Mouse (Mus musculus) forebrain, embryonic 14.5 days (tissue): ENCODE measurements around the gene Shank2. TPM values are rescaled to one million over a fixed set of nuclear protein-coding genes. Genes with fewer than 3 reads are reported as not detected.

Experiments used
- ATAC-seq: fragments of 200-750 bp; cut with Nextera tagmentation; 2 replicates; pipeline ENCODE4 v1.8.0; 2017; ENCODE audit warnings: mild to moderate bottlenecking, moderate library complexity
- DNase-seq: peaks from one replicate; pipeline ENCODE4 v3.0.0-alpha.2; 2015; ENCODE audit warnings: low spot score
- H3K27ac ChIP-seq: fragments of 300-500 bp; sonication (generic); 2 replicates; pipeline ENCODE4 v1.5.1; 2014; ENCODE audit warnings: low read depth, mild to moderate bottlenecking, control low read depth, low read length, moderate library complexity
- H3K27me3 ChIP-seq: fragments of 300-500 bp; sonication (generic); replicated peaks from 2 replicates; pipeline ENCODE4 v1.6.1; 2014; ENCODE audit warnings: low read length, control low read depth, mixed read lengths; ENCODE audit not compliant: control insufficient read depth, insufficient read depth
- H3K36me3 ChIP-seq: fragments of 300-500 bp; sonication (generic); 2 replicates; pipeline ENCODE4 v1.6.1; 2014; ENCODE audit warnings: low read length, control low read depth; ENCODE audit not compliant: control insufficient read depth, insufficient read depth
- H3K4me1 ChIP-seq: fragments of 300-500 bp; sonication (generic); 2 replicates; pipeline ENCODE4 v1.6.1; 2014; ENCODE audit warnings: antibody characterized with exemption, low read length, control low read depth; ENCODE audit not compliant: control insufficient read depth, insufficient read depth
- H3K4me2 ChIP-seq: fragments of 300-500 bp; sonication (generic); 2 replicates; pipeline ENCODE4 v1.6.1; 2014; ENCODE audit warnings: mild to moderate bottlenecking, control low read depth, low read length
- H3K4me3 ChIP-seq: fragments of 300-500 bp; sonication (generic); 2 replicates; pipeline ENCODE4 v1.5.1; 2014; ENCODE audit warnings: low read depth, low read length, control low read depth
- H3K9ac ChIP-seq: fragments of 300-500 bp; sonication (generic); 2 replicates; pipeline ENCODE4 v1.6.1; 2014; ENCODE audit warnings: mild to moderate bottlenecking, low read length, control low read depth, moderate library complexity
- H3K9me3 ChIP-seq: fragments of 300-500 bp; sonication (generic); replicated peaks from 2 replicates; pipeline ENCODE4 v1.6.1; 2016; ENCODE audit warnings: low read length, control low read depth, mixed read lengths; ENCODE audit not compliant: control insufficient read depth
- WGBS: fragments of 180-500 bp; shearing (Covaris S2); extraction: QIAGEN DNeasy Blood & Tissue Kit; methylation state at CpG from one replicate; pipeline ENCODE4 v1.1.7; 2014; 5-methylcytosine and 5-hydroxymethylcytosine counted together
- polyA plus RNA-seq: library from polyadenylated mRNA; unstranded; fragments of >200 nt; fragmentation: Nextera tagmentation; extraction: Ambion mirVana; gene quantifications from 2 replicates; pipeline ENCODE4 v1.2.1, GENCODE M21; 2014

Shank2 gene
- polyA plus RNA-seq, 1 experiment from 2014 or later = 4.6 TPM

DNA sequence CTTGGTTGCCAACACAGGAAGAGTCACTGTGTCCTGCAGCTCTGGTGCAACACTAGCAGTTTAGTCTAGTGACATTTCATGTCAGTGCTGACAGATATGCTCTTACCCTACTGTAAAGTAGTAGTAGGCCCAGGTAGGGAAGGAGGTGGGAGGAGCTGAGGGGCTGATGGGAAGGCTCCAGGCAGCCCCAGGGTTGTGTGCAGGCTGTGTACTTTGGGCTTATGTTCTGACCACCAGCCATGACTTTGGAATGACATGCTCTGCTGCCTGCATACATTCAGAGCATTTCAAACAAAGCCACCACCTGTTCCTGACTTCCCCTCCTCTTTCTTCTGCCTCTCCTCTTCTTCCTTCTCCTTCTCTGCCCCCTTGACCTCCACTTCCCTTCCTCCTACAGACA lies 211.0 kb downstream of the Shank2 start:
- H3K4me2 ChIP-seq = no peak overlapping the region

DNA sequence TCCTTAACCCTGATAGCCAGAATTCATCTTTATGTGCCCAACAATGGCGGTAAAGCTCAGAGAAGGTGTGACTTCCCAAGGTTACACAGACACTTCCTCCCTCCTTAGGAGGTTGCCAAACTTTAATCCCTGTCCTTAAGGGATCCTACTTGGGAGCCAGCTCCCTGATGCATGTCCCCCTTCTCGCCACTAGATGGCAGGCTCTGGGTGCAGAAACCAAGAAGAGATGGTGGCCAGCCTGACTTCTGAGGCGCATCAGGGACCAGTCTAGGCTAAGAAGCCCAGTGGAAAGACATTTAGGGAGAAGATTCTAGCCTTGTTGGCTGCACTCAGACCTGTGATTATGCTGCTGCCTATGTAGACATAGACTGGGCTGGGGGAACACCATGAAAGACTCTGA lies 215.5 kb downstream of the Shank2 start:
- H3K27me3 ChIP-seq = no peaks in the 10 kb centered on the region
- no peak overlapping the region for H3K9ac ChIP-seq
- no peaks in the 10 kb centered on the region for H3K4me1 ChIP-seq
- H3K4me3 ChIP-seq = no peak overlapping the region
- H3K27ac ChIP-seq = no peak overlapping the region
- H3K4me2 ChIP-seq = no peak overlapping the region
- peak; percentile 87 for ATAC-seq
- no peaks in the 10 kb centered on the region for H3K36me3 ChIP-seq
- DNase-seq = peak; percentile 86
- H3K9me3 ChIP-seq = no peaks in the 10 kb centered on the region
- 3% methylated on average over 3 of the region's 3 CpGs for WGBS

More for the DNA sequence above, 211.0 kb downstream of the Shank2 start:
- DNase-seq = no peak
- no peaks in the 10 kb centered on the region for H3K27me3 ChIP-seq
- no peaks in the 10 kb centered on the region for H3K36me3 ChIP-seq
- no peak for ATAC-seq
- H3K4me1 ChIP-seq = no peaks in the 10 kb centered on the region
- H3K27ac ChIP-seq = no peak overlapping the region
- H3K9ac ChIP-seq = no peak overlapping the region
- no peak overlapping the region for H3K4me3 ChIP-seq
- H3K9me3 ChIP-seq = no peaks in the 10 kb centered on the region

DNA sequence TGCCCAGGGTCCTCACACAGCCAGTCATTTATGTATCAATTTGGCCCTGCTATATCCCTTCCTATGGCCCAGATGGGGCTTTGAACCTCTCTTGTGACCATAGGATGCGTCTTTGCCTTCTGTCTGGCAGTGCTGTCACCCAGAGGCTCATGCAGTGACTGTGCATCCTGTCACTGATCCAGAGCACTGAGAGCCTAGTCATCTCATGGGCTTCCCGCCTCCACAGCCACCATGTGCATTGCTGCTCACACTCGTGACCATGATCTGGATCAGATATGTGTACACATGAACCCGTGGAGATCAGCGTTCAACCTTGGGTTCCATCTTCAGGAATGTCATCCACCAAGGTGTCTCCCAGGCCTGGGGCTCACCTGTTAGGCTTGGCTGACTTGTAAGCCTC lies 227.0 kb downstream of the Shank2 start:
- Histone ChIP-seq H3K4me3 (no peak overlapping the region), H3K4me2 (no peak overlapping the region), H3K9me3 (no peaks in the 10 kb centered on the region), H3K9ac (no peak overlapping the region), H3K36me3 (no peaks in the 10 kb centered on the region), H3K27me3 (no peaks in the 10 kb centered on the region), H3K4me1 (peaks cover 17% of the 10 kb centered on the region), H3K27ac (no peak overlapping the region)
- WGBS = 91% methylated on average over 5 of the region's 5 CpGs
- ATAC-seq (no peak), DNase-seq (no peak)

- Histone ChIP-seq H3K36me3 (no peaks in the 10 kb centered on the region), H3K27ac (no peak overlapping the region), H3K4me1 (peaks cover 17% of the 10 kb centered on the region), H3K4me3 (no peak overlapping the region), H3K9ac (no peak overlapping the region), H3K9me3 (no peaks in the 10 kb centered on the region), H3K4me2 (no peak overlapping the region), H3K27me3 (no peaks in the 10 kb centered on the region)
- ATAC-seq (no peak), DNase-seq (no peak)
- WGBS = 29% methylated on average over 1 of the region's 1 CpGs
Measured at GRCm38 (mm10) chr7:144229421-144229820, 227.7 kb downstream of the Shank2 start.

DNA sequence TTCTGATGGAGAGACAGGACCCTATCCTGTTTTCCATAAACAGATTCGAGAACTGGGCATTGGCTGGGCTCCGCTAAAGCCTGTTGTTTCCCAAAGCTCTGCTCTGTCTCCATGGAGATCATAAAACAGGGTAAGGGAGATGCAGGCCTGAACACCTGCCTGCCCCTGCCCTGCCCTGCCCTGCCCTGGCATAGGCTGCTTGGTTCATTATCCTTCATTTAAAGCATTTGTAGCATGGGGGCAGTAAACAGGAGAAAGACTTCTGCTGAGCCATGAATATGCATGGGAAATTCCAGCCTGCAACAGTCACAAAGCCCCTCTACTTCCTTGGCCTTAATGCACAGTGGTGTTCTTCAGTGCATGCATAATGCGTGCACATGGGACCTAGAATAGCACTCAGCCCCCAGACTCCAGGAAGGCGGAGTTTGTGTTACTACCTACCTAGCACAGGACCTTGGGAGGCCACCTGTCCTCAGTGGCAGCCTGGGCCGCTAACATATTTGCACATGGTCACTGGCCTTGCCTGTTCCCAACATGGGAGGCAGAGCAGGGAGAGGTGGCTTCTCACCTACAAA lies 230.5 kb downstream of the Shank2 start:
- Histone ChIP-seq H3K27ac (no peak overlapping the region), H3K4me2 (no peak overlapping the region), H3K9me3 (no peaks in the 10 kb centered on the region), H3K9ac (no peak overlapping the region), H3K4me3 (no peak overlapping the region), H3K36me3 (no peaks in the 10 kb centered on the region), H3K4me1 (peaks cover 17% of the 10 kb centered on the region), H3K27me3 (no peaks in the 10 kb centered on the region)
- ATAC-seq (peak; percentile 73), DNase-seq (peak; percentile 52)
- 34% methylated on average over 5 of the region's 5 CpGs for WGBS

- Histone ChIP-seq H3K4me2 (no peak overlapping the region), H3K27me3 (no peaks in the 10 kb centered on the region), H3K9ac (no peak overlapping the region), H3K36me3 (no peaks in the 10 kb centered on the region), H3K4me3 (no peak overlapping the region), H3K9me3 (no peaks in the 10 kb centered on the region), H3K4me1 (peaks cover 28% of the 10 kb centered on the region), H3K27ac (no peak overlapping the region)
- no peak for ATAC-seq
- DNase-seq = no peak
- 89% methylated on average over 8 of the region's 8 CpGs for WGBS
Measured at GRCm38 (mm10) chr7:144233479-144233878, 231.8 kb downstream of the Shank2 start.

- H3K4me2 ChIP-seq = no peak overlapping the region
- no peak overlapping the region for H3K4me3 ChIP-seq
- no peaks in the 10 kb centered on the region for H3K9me3 ChIP-seq
- peaks cover 40% of the 10 kb centered on the region for H3K4me1 ChIP-seq
- no peaks in the 10 kb centered on the region for H3K27me3 ChIP-seq
- DNase-seq = peak; percentile 14
- no peak overlapping the region for H3K9ac ChIP-seq
- H3K36me3 ChIP-seq = no peaks in the 10 kb centered on the region
- 60% methylated on average over 5 of the region's 5 CpGs for WGBS
- no peak overlapping the region for H3K27ac ChIP-seq
- no peak for ATAC-seq
Measured at GRCm38 (mm10) chr7:144234783-144235182, 233.1 kb downstream of the Shank2 start.

DNA sequence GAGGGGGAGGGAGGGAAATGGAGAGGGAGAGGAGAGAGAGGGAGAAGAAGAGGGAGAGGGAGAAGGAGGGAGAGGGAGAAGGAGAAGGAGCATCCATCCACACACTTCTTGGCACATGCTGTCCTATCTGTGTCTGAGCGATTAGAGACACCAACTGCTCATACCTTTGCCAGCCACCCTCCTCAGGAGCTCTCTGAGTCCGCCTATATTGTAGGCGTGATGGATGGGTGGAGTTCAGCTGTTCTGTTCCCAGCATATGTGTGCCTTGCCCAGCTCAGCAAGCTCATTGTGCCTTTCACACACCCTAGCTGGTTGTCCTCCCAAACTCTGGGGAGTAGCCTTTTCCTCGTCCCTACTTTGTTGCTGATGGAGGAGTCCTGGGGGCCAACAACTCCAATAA lies 233.8 kb downstream of the Shank2 start:
- 79% methylated on average over 4 of the region's 4 CpGs for WGBS
- peaks cover 46% of the 10 kb centered on the region for H3K4me1 ChIP-seq

GRCm38 (mm10) chr7:144236802-144237201 lies 235.1 kb downstream of the Shank2 start:
- Histone ChIP-seq H3K4me1 (peaks cover 47% of the 10 kb centered on the region), H3K27ac (no peak overlapping the region; the same call in 1 of the 2 replicates), H3K9ac (no peak overlapping the region), H3K27me3 (no peaks in the 10 kb centered on the region), H3K4me3 (no peak overlapping the region), H3K9me3 (no peaks in the 10 kb centered on the region), H3K4me2 (no peak overlapping the region), H3K36me3 (no peaks in the 10 kb centered on the region)
- DNase-seq (no peak), ATAC-seq (no peak)
- WGBS = 84% methylated on average over 13 of the region's 13 CpGs

More for the DNA sequence above, 233.8 kb downstream of the Shank2 start:
- no peaks in the 10 kb centered on the region for H3K9me3 ChIP-seq
- H3K36me3 ChIP-seq = no peaks in the 10 kb centered on the region
- H3K4me3 ChIP-seq = no peak overlapping the region
- no peak overlapping the region for H3K4me2 ChIP-seq
- no peak for ATAC-seq
- H3K9ac ChIP-seq = no peak overlapping the region
- H3K27ac ChIP-seq = no peak overlapping the region
- H3K27me3 ChIP-seq = no peaks in the 10 kb centered on the region
- no peak for DNase-seq
